Mouse (Mus musculus): ENCODE data around the gene Psmd6.

DNA sequence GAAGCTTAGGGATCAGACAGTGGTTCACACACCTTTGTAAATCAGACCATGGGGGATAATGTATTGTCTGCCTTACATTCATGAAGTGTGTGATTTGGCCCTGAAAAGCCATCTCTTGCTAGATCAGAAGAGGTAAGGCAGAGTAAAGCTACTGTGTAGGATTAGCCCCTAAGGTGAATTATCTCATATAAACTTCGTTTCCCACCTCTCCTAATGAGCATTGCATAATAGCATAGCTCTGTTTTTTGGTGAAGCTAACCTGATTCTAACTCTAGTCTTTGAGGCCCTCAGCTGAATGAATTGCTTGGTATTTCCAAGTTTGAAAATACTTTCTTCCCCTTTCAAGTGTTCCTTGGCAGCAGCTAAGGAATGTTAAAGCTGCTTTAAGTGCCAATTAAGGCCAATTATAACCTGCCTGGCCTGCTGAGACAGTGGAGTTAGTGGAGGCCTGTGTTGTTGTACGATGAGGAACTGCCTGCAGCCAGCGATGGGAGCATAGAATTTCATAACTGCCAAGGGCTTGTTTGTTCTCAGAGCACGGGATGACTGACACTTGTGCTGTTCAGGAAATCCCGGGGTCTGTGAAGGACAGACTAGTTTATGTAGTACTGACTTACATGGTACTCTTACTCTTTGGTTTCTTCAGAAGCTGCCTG lies 56.2 kb downstream of the Psmd6 start:
- TF ChIP-seq CTCF (IDR thresholded peaks at IDR 0.05; ENCODE audit: borderline replicate concordance, control insufficient read depth, extremely low read depth, insufficient read depth, low read length, poor library complexity): no peak
- TF ChIP-seq POLR2A (IDR thresholded peaks at IDR 0.05; ENCODE audit: control insufficient read depth, extremely low read depth, insufficient read depth, low read length, poor library complexity): no peak

Data from thymus, adult 2 months (tissue).